In the genomic region with DNA sequence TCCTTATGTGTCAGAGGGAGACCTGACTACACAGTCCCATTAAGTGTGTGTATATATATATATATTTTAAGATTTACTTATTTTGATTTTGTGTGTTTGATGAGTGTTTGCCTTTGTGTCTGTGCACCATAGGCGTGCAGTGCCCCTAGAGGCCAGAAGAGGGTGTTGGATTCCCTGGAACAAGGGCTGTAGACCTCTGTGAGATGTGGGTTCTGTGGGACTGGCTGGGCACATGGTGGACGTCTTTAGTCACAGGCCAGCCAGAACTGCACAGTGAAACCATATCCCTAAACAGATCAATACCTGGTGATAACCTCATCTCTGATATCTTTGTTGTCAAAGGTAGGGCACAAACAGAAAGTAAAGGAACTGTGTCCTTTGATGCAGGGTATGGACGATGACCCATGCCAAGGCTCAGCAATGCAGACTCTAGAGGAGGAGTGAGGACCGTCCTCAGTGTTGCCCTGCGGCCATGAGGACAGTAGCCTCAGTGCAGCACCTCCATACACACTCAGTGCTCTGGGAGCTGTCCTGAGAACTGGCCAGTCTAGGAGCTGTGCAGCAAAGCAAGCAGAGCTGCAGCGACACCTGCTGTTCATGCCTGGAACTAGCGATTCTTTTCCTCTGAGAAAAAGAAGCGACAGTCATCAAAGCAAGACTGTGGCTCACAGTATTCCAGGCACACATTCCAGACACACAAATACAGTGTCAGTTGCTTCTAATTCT, we compare ENCODE assay signal across 8 mouse cellular contexts. TPM values are rescaled to one million over a fixed set of nuclear protein-coding genes. Genes with fewer than 3 reads are reported as not detected.
DNase-seq lines count a peak whose midpoint lies in the region; ATAC-seq and TF ChIP-seq lines count a peak whose summit lies in the region.
"Had no signal": no experiment of that assay in that cellular context is flagged by ENCODE, and none has a peak within 500 bp of the region (broad histone marks: within the 10 kb centered on the region; RNA-seq: fewer than 3 reads in every experiment).

No protein-coding gene starts in this region.

- peak; percentile 86 for DNase-seq in R1 (ENCODE audit: low read depth, low spot score)
- DNase-seq in forebrain, embryonic 14.5 days (ENCODE audit: low spot score), result peak; percentile 80
- DNase-seq in hindlimb bud, embryonic 11.5 days (ENCODE audit: extremely low spot score, low read depth, low spot score), result peak; percentile 63
- peak; percentile 81 for DNase-seq in left cerebral cortex, postnatal 4 days
- DNase-seq in midbrain, embryonic 11.5 days (ENCODE audit: low spot score, missing footprints), result peak; percentile 98
- peak in 1 of 2 experiments; percentile 37 for DNase-seq in spleen, adult 2 months (ENCODE audit: low read depth in 1 of 2, low spot score in 2 of 2)

- H3K9me3 ChIP-seq in forebrain, embryonic 14.5 days (replicated peaks; ENCODE audit: control insufficient read depth, low read length), result no peaks in the 10 kb centered on the region
- H3K9me3 ChIP-seq in midbrain, embryonic 11.5 days (ENCODE audit: control insufficient read depth, low read length), result no peaks in the 10 kb centered on the region; the same call in 1 of the 2 replicates

- 64% methylated on average over 8 of the region's 8 CpGs for WGBS in forebrain, embryonic 14.5 days
- 64% methylated on average over 8 of the region's 8 CpGs for WGBS in midbrain, embryonic 11.5 days
- 78% methylated on average over 8 of the region's 8 CpGs for WGBS in spleen, adult 2 months

- peak; percentile 72; the same call in 1 of the 2 replicates for TF ChIP-seq CTCF in spleen, adult 2 months (IDR thresholded peaks at IDR 0.05; ENCODE audit: extremely low read depth, insufficient read depth, insufficient read length, insufficient replicate concordance)

- H3K36me3 ChIP-seq in forebrain, embryonic 14.5 days (ENCODE audit: control insufficient read depth, insufficient read depth, low read length), result peaks cover 40% of the 10 kb centered on the region
- H3K36me3 ChIP-seq in midbrain, embryonic 11.5 days (ENCODE audit: control insufficient read depth, insufficient read depth, low read length), result peaks cover 11% of the 10 kb centered on the region
- H3K36me3 ChIP-seq in spleen, adult 2 months (ENCODE audit: control insufficient read depth, insufficient read depth, low read length), result peaks cover 19% of the 10 kb centered on the region

- H3K4me1 ChIP-seq in forebrain, embryonic 14.5 days (ENCODE audit: control insufficient read depth, insufficient read depth, low read length), result no peaks in the 10 kb centered on the region
- H3K4me1 ChIP-seq in midbrain, embryonic 11.5 days (ENCODE audit: control insufficient read depth, insufficient read depth, low read length), result no peaks in the 10 kb centered on the region
- no peaks in the 10 kb centered on the region for H3K4me1 ChIP-seq in spleen, adult 2 months (ENCODE audit: control insufficient read depth, insufficient read depth, insufficient read length)

- no peaks in the 10 kb centered on the region for H3K27me3 ChIP-seq in forebrain, embryonic 14.5 days (replicated peaks; ENCODE audit: control insufficient read depth, insufficient read depth, low read length)
- no peaks in the 10 kb centered on the region for H3K27me3 ChIP-seq in midbrain, embryonic 11.5 days (ENCODE audit: control insufficient read depth, insufficient read depth, low read length)
- H3K27me3 ChIP-seq in spleen, adult 2 months (ENCODE audit: control insufficient read depth, insufficient read depth, low read length), result no peaks in the 10 kb centered on the region
- H3K27me3 ChIP-seq: limb, embryonic 15.5 days had no signal

- no peak overlapping the region for H3K9ac ChIP-seq in forebrain, embryonic 14.5 days (ENCODE audit: low read length)
- no peak overlapping the region for H3K9ac ChIP-seq in midbrain, embryonic 11.5 days (ENCODE audit: low read length)
- H3K9ac ChIP-seq: limb, embryonic 15.5 days had no signal

- peak; percentile 80; the same call in 1 of the 2 replicates for ATAC-seq in cerebellum, adult (ENCODE audit: insufficient number of reproducible peaks, low FRiP score, low TSS enrichment)
- ATAC-seq in forebrain, embryonic 14.5 days, result peak; percentile 75
- ATAC-seq in midbrain, embryonic 11.5 days (ENCODE audit: low FRiP score), result 0 out of 2 replicates have a peak, but pooled peaks have one; percentile 38

- H3K27ac ChIP-seq in forebrain, embryonic 14.5 days (ENCODE audit: low read depth, low read length), result no peak overlapping the region
- H3K27ac ChIP-seq in midbrain, embryonic 11.5 days (ENCODE audit: low read depth, low read length), result no peak overlapping the region
- H3K27ac ChIP-seq in spleen, adult 2 months (ENCODE audit: insufficient read depth, low read length), result no peak overlapping the region
- H3K27ac ChIP-seq: limb, embryonic 15.5 days had no signal

- H3K4me3 ChIP-seq in forebrain, embryonic 14.5 days (ENCODE audit: low read depth, low read length), result no peak overlapping the region
- H3K4me3 ChIP-seq in midbrain, embryonic 11.5 days (ENCODE audit: low read depth, low read length), result no peak overlapping the region
- H3K4me3 ChIP-seq in spleen, adult 2 months (ENCODE audit: extremely low read depth, insufficient read depth, insufficient read length), result no peak overlapping the region
- H3K4me3 ChIP-seq: limb, embryonic 15.5 days had no signal

- intact Hi-C loops in left cerebral cortex, postnatal 4 days (cut with DNase I), result no loop called here

- no peak for TF ChIP-seq POLR2A in spleen, adult 2 months (IDR thresholded peaks at IDR 0.05; ENCODE audit: low read depth, low read length)

- no peak overlapping the region for H3K4me2 ChIP-seq in forebrain, embryonic 14.5 days (ENCODE audit: low read length)
- no peak overlapping the region for H3K4me2 ChIP-seq in midbrain, embryonic 11.5 days
- H3K4me2 ChIP-seq: limb, embryonic 15.5 days had no signal

RNA-seq across cellular contexts. Expression of gene Spdef, which starts 40.2 kb away (rescaled TPM):
- 0.44 TPM in 1 of 2 replicates, not detected in the other for polyA plus RNA-seq in forebrain, embryonic 14.5 days (2014; fragmentation: Nextera tagmentation; extraction: Ambion mirVana)
- total RNA-seq in left cerebral cortex, postnatal 4 days (2021), result 1 to 10 TPM; 2.8 to 5.8 TPM
- polyA plus RNA-seq in midbrain, embryonic 11.5 days (2014; fragmentation: Nextera tagmentation; extraction: Ambion mirVana), result 0.25 TPM in 1 of 2 replicates, not detected in the other
- 0.94 and 1.2 TPM in 2 replicates for polyA plus RNA-seq in spleen, adult 2 months (2012; rRNA removed)

RNA-seq across cellular contexts. Expression of gene D17Wsu92e, which starts 51.5 kb away (rescaled TPM):
- 9.8 and 10.2 TPM in 2 replicates for polyA plus RNA-seq in forebrain, embryonic 14.5 days (2014; fragmentation: Nextera tagmentation; extraction: Ambion mirVana)
- 10 to 100 TPM; 90.2 to 90.3 TPM for total RNA-seq in left cerebral cortex, postnatal 4 days (2021)
- 8.7 and 10.9 TPM in 2 replicates for polyA plus RNA-seq in midbrain, embryonic 11.5 days (2014; fragmentation: Nextera tagmentation; extraction: Ambion mirVana)
- 63.8 and 64.6 TPM in 2 replicates for polyA plus RNA-seq in spleen, adult 2 months (2012; rRNA removed)
